Mouse (Mus musculus) kidney, adult 18-20 months (tissue): ENCODE data around the gene Ift52.
A peak's percentile ranks its signal among the peaks of the same experiment; 100 is the strongest.

ENCODE experiments used
- DNase-seq: peaks from one replicate; pipeline ENCODE4 v3.0.0; 2021

Ift52 gene

GRCm38 (mm10) chr2:163016916-163017743 lies at the start of gene Ift52:
TSS of gene Ift52 (plus strand) at chr2:163017354.
- DNase-seq, result peak; percentile 96

GRCm38 (mm10) chr2:162968357-162968756 lies 48.8 kb upstream of the Ift52 start:
- peak; percentile 69 for DNase-seq

DNA sequence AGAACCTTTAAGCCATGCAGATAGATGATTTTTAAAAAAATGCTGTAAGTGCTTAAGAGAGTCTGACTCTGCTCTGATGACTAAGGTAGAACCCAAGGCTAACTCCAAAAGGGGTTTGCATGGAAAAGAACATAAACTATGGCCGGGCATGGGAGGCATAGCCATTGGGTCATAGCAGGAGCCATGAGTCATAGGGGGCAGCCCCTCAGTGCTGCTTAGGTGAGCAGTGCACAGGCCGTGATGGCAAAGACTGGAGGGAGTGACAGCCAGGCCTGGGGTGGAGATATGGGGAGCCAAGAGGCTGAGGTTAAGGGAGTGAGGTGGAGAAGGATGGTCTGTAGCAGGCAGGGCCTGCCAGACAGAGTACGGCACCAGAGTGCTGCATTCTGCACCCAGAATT lies 48.1 kb upstream of the Ift52 start:
- DNase-seq, result no peak

DNA sequence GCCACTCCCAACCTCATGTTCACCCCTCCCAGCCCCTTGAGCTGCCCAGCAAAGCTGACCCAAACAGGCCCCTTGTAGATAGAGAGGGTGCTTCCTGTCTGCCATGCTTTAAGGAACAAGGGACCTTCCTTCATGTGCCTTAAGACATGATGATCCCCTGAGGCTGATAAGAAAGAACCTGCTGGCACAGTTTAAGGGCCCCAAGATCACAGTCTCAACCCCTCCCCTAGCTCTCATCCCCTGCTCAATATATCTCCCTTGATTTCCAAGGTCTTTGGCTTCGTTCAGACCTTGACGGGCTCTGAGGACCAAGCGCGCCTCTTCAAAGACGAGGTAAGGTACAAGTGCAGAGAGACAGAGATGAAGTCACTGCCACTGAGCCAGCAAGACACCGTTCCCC lies 46.3 kb upstream of the Ift52 start:
- DNase-seq, result no peak

DNA sequence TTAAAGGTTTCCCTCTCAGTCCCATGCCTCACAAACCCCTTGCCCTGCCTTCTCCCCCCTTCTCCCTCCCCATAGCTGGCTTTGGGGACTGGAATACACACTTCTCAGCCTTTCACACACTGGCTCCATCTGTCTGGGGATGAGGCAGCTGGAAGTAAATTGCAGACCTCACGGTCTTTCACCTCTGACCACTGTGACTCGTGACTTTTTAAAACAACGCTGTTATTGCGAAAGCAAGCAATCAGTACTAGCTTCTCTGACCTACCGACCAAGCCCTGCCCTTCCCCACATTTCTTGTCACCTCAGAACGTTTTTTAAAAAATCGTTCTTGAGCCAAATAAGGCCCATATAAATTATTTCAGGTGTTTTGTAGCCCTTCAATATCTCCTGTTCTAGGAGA lies 44.4 kb upstream of the Ift52 start:
- DNase-seq, result no peak

DNA sequence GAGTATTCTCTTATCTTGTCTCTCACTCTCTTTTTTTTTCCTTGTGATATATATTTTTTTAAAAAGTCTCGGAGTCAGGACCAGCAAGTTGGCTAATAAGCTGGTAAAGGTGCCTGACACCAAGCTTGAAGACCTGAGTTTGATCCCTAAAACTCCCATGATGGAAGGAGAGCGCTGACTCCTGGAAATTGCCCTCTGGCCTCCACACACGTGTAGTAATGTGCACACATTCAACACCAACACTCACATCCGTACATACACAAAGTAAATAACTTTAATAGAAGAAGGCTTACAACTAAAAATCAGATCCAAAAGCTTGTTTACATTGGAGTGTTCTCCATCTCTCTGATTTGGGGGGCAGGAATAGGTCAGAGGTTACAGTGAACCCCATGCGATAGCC lies 43.9 kb upstream of the Ift52 start:
- no peak for DNase-seq

GRCm38 (mm10) chr2:162973637-162974036 lies 43.5 kb upstream of the Ift52 start:
- no peak for DNase-seq

DNA sequence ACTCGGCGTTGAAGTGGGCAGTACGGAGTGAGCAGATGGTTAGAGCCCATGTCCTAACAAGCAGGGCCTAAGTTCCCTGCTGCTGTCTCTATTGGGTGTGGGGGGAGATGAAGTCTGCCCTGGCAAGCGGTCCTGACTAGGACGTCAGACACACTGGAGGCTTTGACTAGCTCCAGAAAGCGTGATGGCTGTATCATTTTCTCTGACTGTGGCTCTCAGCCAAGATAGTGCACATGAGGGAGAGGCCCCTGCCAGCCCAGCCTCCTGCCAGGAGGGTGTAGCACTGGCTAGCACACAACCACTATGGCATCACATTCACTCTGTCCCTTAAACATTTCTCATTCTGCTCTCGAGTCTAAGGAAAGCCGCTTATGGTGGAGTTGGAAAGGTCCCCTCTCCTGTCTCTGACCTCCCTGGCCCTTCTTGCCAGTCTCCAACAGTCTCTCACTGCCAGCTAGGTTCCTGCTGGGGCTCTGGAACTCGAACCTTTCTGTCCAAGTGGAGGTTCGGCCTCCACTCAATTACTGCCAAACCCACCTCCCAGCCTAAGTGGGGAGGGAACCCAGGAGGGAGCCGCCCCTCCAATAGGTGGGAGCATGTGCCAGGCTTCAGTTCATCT lies 41.9 kb upstream of the Ift52 start:
- no peak for DNase-seq

- DNase-seq, result peak; percentile 58
These were observed 41.2 kb upstream of the Ift52 start for GRCm38 (mm10) chr2:162976001-162976400.

DNA sequence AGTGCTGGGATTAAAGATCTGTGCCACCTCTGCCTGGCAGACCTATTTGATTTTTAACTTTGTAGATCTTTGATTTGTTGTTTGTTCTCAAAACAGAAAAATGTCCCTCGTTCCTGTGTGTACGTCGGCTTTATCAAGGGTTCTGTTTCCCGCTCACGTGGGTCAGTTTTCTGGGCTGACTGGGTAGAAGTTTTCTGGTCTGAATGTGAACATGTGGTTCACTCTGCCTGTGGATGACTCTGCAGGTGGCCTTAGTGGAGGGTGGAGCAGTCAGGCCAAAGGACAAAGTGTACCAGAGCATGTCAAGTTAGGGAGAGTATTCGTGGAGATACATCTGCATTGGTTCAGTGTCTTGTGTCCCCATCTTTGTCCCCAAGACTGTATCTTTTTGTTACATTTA lies 32.8 kb upstream of the Ift52 start:
- peak; percentile 72 for DNase-seq

GRCm38 (mm10) chr2:162985923-162986322 lies 31.2 kb upstream of the Ift52 start:
- DNase-seq, result peak; percentile 89

DNA sequence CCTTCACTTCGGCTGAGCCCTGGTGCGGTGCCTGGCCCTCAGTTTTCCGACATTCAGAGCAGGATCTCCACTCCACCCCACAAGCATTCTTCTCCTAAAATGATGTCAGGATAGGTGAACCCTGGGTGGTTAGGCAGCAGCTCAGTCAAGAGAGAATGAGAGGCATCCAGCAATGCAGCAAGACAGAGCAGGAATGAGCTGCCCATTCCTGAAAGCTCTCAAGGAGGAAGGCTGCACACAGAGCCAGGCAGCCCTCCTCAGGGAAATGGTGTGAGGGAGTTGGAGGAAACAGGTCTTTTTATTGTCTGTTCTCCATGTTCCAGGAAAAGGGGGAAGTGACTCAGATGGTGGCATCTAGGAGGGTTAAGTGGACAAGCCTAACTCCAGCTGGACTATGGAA lies 30.4 kb upstream of the Ift52 start:
- no peak for DNase-seq

DNA sequence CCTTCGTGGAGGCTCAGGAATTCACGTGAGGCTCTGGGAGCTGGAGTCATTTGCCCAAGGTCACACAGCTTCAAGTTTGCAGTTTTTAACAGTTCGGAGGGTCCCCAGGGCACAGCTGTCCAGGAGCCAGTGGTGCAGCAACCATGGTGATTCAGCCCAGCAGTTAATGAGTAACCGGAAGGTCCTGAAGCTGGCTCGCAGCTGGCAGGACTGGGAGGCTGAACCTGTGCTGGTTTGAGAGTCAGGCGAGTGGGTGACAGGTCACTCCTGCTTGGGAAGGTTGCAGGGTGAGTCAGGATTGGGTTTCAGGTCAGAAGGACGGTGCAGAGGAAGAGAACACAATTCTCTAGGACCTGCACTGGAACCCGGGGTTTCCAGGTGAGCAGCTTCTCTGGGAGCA lies 29.9 kb upstream of the Ift52 start, which contains the start of gene Sgk2:
Gene Sgk2 (plus strand): TSS at position 113 of the 400 bp plus-strand sequence.
- DNase-seq, result peak; percentile 85

- no peak for DNase-seq
These were observed 28.9 kb upstream of the Ift52 start for GRCm38 (mm10) chr2:162988235-162988634.

DNA sequence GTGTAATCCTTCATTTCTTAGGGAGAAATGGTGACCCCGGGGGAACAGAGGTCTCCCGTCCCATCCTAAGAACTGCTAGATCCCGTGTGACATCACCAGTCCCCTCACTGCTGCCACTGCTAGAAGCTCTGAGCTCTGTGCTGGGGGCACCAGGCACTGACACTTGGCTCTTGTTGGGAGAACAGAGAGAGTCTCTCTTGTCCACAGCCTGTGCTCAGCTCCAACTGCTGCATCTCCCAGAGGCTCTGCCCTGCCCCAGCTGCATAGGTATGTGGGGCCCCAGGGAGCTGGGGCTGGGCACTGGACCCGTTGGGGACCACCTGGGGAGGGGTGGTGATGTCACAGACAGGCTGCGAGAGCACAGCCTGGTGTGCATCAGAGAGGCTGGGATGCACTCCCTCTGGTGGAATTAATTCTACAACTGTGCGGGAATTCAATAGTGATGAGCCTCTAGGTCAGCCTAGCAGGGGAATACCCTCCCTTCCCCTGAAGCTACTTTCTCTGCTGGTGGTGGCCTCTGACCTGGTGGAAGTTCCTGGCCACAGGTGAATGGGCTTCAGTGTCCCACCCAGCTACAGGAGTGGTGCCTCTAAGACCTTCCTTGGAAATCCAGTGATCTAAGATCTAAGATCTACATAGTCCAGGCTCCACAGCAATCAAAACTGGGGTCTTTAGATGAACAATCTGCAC lies 25.6 kb upstream of the Ift52 start:
- DNase-seq, result no peak

DNA sequence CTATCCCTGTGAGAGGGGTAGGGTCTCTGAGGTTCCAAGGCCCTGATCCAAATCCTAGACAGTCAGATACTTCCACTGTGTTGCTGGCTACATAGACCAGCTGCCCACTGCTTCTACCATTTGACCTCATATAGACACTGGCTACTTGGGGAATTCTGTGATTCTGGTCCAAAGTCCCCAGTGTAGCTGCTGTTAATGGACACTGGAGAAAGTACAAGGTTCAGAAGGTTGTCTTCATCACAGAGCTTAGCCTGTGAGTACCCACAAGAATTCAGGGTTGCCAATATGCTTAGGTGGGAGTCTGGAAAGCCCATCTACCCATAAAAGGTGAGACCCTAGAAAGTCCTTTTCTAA lies 25.1 kb upstream of the Ift52 start:
- peak; percentile 48 for DNase-seq

- peak; percentile 47 for DNase-seq
These were observed 23.1 kb upstream of the Ift52 start for GRCm38 (mm10) chr2:162993881-162994616.

GRCm38 (mm10) chr2:162998528-162999230 lies 18.5 kb upstream of the Ift52 start:
- peak; percentile 63 for DNase-seq

- DNase-seq, result peak; percentile 45
These were observed 17.4 kb upstream of the Ift52 start for GRCm38 (mm10) chr2:162999744-163000143.

DNA sequence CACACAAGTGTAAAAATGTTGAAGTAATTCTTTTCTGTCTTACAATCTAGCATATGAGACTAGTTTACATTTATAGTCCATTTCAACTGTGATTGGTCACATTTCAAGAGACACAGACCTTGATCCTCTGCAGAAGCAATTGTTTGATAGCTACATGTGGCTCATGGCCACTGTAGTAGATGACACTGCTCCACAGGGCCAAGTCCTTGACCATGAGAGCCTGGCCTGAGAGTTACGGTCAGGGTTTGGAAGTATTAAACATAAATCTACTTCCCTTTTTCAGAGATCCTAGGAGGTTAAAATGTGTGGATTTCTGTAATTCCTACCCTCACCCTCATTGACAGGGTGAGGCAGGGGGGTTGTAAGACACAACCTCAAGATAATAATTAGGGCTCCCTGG lies 16.1 kb upstream of the Ift52 start:
- no peak for DNase-seq

GRCm38 (mm10) chr2:163007299-163007698 lies 9.9 kb upstream of the Ift52 start:
- no peak for DNase-seq

- DNase-seq, result no peak
These were observed 14.1 kb downstream of the Ift52 start for GRCm38 (mm10) chr2:163031289-163031688.

DNA sequence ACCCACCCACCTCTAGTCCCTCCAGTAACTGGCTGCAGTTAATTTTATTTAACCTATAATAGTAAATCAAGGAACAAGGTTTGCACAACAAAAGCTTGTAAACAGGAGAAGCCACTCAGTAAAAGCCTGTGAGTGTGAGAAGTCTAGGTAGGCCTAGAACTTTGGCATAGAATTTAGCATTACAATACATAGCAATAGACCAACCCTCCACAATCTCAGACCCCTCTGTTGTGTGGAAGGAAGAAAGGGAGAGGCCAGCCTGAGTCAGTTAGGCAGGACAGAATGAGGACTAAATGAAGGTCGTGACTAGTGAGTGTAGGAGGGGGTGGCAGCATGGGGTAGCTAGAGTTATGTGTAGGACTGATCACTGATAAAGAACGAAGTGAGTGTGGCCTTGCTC lies 14.6 kb downstream of the Ift52 start:
- DNase-seq, result no peak
